Mouse (Mus musculus) lung, embryonic 14.5 days (tissue): ENCODE results near the gene Morf4l1. TPM values are rescaled to one million over a fixed set of nuclear protein-coding genes. Genes with fewer than 3 reads are reported as not detected.

Experiments
- ATAC-seq: fragments of 200-750 bp; cut with Nextera tagmentation; 2 replicates; pipeline ENCODE4 v1.8.0; 2017; ENCODE audit warnings: mild to moderate bottlenecking, moderate TSS enrichment, moderate library complexity; ENCODE audit not compliant: insufficient read depth
- DNase-seq: peaks from one replicate; pipeline ENCODE4 v3.0.0-alpha.2; 2015
- H3K27ac ChIP-seq: fragments of 300-500 bp; sonication (generic); 2 replicates; pipeline ENCODE4 v1.5.1; 2014; ENCODE audit warnings: low read depth, mild to moderate bottlenecking, moderate library complexity
- H3K27me3 ChIP-seq: fragments of 300-500 bp; sonication (generic); 2 replicates; pipeline ENCODE4 v1.6.1; 2014; ENCODE audit warnings: low read length, control low read depth; ENCODE audit not compliant: insufficient read depth
- H3K36me3 ChIP-seq: fragments of 300-500 bp; sonication (generic); 2 replicates; pipeline ENCODE4 v1.6.1; 2014; ENCODE audit warnings: control low read depth; ENCODE audit not compliant: insufficient read depth
- H3K4me1 ChIP-seq: fragments of 300-500 bp; sonication (generic); 2 replicates; pipeline ENCODE4 v1.6.1; 2014; ENCODE audit warnings: antibody characterized with exemption, control low read depth; ENCODE audit not compliant: insufficient read depth
- H3K4me2 ChIP-seq: fragments of 300-500 bp; sonication (generic); 2 replicates; pipeline ENCODE4 v1.6.1; 2014; ENCODE audit warnings: mild to moderate bottlenecking
- H3K4me3 ChIP-seq: fragments of 300-500 bp; sonication (generic); 2 replicates; pipeline ENCODE4 v1.5.1; 2014; ENCODE audit warnings: low read depth, low read length
- H3K9ac ChIP-seq: fragments of 300-500 bp; sonication (generic); 2 replicates; pipeline ENCODE4 v1.6.1; 2014
- H3K9me3 ChIP-seq: fragments of 300-500 bp; sonication (generic); 2 replicates; pipeline ENCODE4 v1.6.1; 2016; ENCODE audit warnings: low read depth, low read length, control low read depth
- CTCF ChIP-seq: IDR thresholded peaks from 2 replicates; pipeline ENCODE4 v1.5.1; 2016; ENCODE audit warnings: antibody characterized with exemption, low read depth
- WGBS: fragments of 180-500 bp; shearing (Covaris S2); extraction: QIAGEN DNeasy Blood & Tissue Kit; methylation state at CpG from one replicate; pipeline ENCODE4 v1.1.7; 2014; 5-methylcytosine and 5-hydroxymethylcytosine counted together
- polyA plus RNA-seq: library from polyadenylated mRNA; unstranded; fragments of >200 nt; fragmentation: Nextera tagmentation; extraction: Ambion mirVana; gene quantifications from 2 replicates; pipeline ENCODE4 v1.2.1, GENCODE M21; 2014

Morf4l1 gene
- polyA plus RNA-seq = 416 and 446 TPM in 2 replicates

DNA sequence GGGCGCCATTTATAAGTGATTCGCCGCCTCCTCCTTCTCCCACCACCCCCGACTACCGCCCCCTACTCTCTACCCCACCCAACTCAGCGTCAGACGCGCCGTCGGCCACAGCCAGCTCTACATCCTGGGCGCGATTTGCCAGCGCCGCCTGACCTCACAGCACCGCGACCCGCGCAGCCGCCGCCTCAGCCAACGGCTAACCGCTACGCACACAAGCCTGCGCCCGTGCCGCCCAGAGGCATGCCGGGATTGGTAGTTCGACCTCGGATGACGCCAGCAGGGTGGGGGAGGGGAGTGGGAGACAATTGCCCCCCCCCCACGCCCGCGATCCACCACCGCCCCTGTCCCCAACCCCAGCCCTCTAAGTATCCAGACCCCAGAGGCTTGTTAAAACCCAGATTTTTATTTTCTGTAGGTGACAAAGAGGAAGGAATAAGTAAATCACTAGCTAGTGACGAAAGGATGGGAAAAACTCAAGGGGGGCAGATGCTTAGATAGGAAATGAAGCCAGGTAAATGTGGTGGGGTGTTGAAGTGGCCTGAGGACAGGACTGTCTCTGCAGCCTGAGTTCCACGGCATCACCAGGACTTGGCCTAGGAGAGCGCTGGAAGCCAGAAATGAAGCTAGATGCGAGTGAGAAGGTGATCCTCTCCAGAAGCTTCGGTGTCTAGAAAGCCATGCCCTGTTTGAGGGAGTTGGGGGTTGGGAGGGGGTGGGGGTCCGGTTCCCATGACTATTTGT lies at the start of gene Morf4l1:
Morf4l1 (minus strand) TSS at position 208 of the 741 bp plus-strand sequence.
- ATAC-seq (peak; percentile 99), DNase-seq (peak; percentile 98)
- no peak for TF ChIP-seq CTCF
- H3K4me1 ChIP-seq = 0 out of 2 replicates have a peak, but pooled peaks cover 3% of the 10 kb centered on the region
- H3K27me3 ChIP-seq = no peaks in the 10 kb centered on the region
- peak within 1 kb of the TSS; percentile 98 for H3K4me3 ChIP-seq
- peak within 1 kb of the TSS; percentile 99 for H3K9ac ChIP-seq
- H3K9me3 ChIP-seq = no peaks in the 10 kb centered on the region
- WGBS = under 1% methylated on average over 38 of the region's 40 CpGs
- no peaks in the 10 kb centered on the region for H3K36me3 ChIP-seq
- peak within 1 kb of the TSS; percentile 100 for H3K27ac ChIP-seq
- peak within 1 kb of the TSS; percentile 94 for H3K4me2 ChIP-seq

DNA sequence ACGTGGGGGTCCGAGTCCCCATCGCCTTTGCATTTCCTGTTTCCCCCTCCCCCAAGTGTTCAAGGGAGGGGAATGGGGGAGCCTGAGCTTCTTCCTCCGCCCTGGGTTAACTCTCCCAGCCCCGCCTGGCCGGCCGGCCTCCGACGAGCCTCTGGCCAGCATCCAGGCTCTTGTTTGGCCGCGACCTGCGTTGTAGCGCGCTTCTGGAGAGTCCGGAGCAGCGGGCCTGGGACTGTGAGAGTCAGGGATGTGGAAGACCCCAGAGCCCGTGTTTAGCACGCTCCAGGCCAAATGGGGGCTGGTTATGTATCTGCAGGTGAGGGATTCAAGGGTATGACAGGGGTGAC lies 49.1 kb upstream of the Morf4l1 start:
- ATAC-seq (peak; percentile 71), DNase-seq (peak; percentile 88)
- H3K9ac ChIP-seq = peak overlapping the region; percentile 74
- H3K4me2 ChIP-seq = peak overlapping the region; percentile 92
- H3K36me3 ChIP-seq = no peaks in the 10 kb centered on the region
- WGBS = under 1% methylated on average over 18 of the region's 18 CpGs
- peak overlapping the region; percentile 74 for H3K4me3 ChIP-seq
- peaks cover 3% of the 10 kb centered on the region; the same call in 1 of the 2 replicates for H3K9me3 ChIP-seq
- no peaks in the 10 kb centered on the region for H3K4me1 ChIP-seq
- no peak for TF ChIP-seq CTCF
- peak overlapping the region; percentile 86; the same call in 1 of the 2 replicates for H3K27ac ChIP-seq
- no peaks in the 10 kb centered on the region for H3K27me3 ChIP-seq

- peak; percentile 78 for ATAC-seq
- peak; percentile 2; the same call in 1 of the 2 replicates for TF ChIP-seq CTCF
- H3K27me3 ChIP-seq = no peaks in the 10 kb centered on the region
- H3K9me3 ChIP-seq = peaks cover 3% of the 10 kb centered on the region; the same call in 1 of the 2 replicates
- H3K4me2 ChIP-seq = peak within 1 kb of the TSS; percentile 92
- peak; percentile 84 for DNase-seq
- peak within 1 kb of the TSS; percentile 86 for H3K27ac ChIP-seq
- H3K9ac ChIP-seq = peak within 1 kb of the TSS; percentile 74
- peak within 1 kb of the TSS; percentile 74 for H3K4me3 ChIP-seq
- WGBS = under 1% methylated on average over 51 of the region's 60 CpGs
- no peaks in the 10 kb centered on the region for H3K36me3 ChIP-seq
- no peaks in the 10 kb centered on the region for H3K4me1 ChIP-seq
These were observed 48.6 kb upstream of the Morf4l1 start, which contains the start of gene Adamts7 for GRCm38 (mm10) chr9:90162926-90163748. Gene Adamts7, plus strand, starts transcription at chr9:90163069.

GRCm38 (mm10) chr9:90162243-90162925 lies 47.8 kb upstream of the Morf4l1 start:
- Histone ChIP-seq H3K4me2 (peak overlapping the region; percentile 92), H3K27me3 (no peaks in the 10 kb centered on the region), H3K9me3 (peaks cover 3% of the 10 kb centered on the region; the same call in 1 of the 2 replicates), H3K27ac (peak overlapping the region; percentile 86), H3K9ac (peak overlapping the region; percentile 74), H3K36me3 (no peaks in the 10 kb centered on the region), H3K4me3 (peak overlapping the region; percentile 74), H3K4me1 (no peaks in the 10 kb centered on the region)
- TF ChIP-seq CTCF = peak; percentile 71
- ATAC-seq = peak; percentile 94
- 13% methylated on average over 21 of the region's 29 CpGs for WGBS
- DNase-seq = peak; percentile 89

- Histone ChIP-seq H3K9ac (no peak overlapping the region), H3K36me3 (no peaks in the 10 kb centered on the region), H3K4me2 (no peak overlapping the region), H3K27ac (no peak overlapping the region), H3K9me3 (no peaks in the 10 kb centered on the region), H3K4me1 (no peaks in the 10 kb centered on the region), H3K4me3 (no peak overlapping the region), H3K27me3 (no peaks in the 10 kb centered on the region)
- no peak for TF ChIP-seq CTCF
- WGBS = 59% methylated on average over 5 of the region's 5 CpGs
- DNase-seq (no peak), ATAC-seq (no peak)
These were observed 32.3 kb upstream of the Morf4l1 start for GRCm38 (mm10) chr9:90146869-90147268.

DNA sequence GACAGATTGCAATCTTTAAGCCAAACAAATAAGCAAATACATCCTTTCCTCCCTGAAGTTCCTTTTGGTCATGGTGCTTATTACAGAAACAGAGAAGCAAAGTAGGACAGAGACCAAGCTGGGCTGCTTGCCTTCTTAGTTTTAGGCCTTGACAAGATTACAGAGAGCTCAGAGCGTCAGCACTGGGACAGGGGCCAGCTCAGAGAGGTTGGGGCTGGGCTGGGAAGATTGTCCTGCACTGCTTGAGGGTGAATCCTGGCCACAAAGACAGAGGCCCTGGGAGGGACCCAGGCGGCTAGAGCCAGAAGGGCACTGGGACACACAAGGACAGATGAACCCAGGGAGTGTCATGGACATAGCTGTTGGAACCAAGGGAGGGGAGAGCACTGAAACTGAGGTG lies 31.2 kb upstream of the Morf4l1 start:
- H3K36me3 ChIP-seq = no peaks in the 10 kb centered on the region
- no peak overlapping the region for H3K4me2 ChIP-seq
- H3K27ac ChIP-seq = no peak overlapping the region
- ATAC-seq (no peak), DNase-seq (peak; percentile 65)
- no peak overlapping the region for H3K9ac ChIP-seq
- H3K9me3 ChIP-seq = no peaks in the 10 kb centered on the region
- H3K4me3 ChIP-seq = no peak overlapping the region
- H3K4me1 ChIP-seq = no peaks in the 10 kb centered on the region
- no peaks in the 10 kb centered on the region for H3K27me3 ChIP-seq
- 26% methylated on average over 2 of the region's 2 CpGs for WGBS
- no peak for TF ChIP-seq CTCF
